ENCODE assay signal across 7 mouse cellular contexts in genomic region chr14:73234468-73235031, GRCm38 (mm10). TPM values are rescaled to one million over a fixed set of nuclear protein-coding genes. Genes with fewer than 3 reads are reported as not detected.
DNase-seq lines count a peak whose midpoint lies in the region; ATAC-seq and TF ChIP-seq lines count a peak whose summit lies in the region.

No protein-coding gene starts in this region.

- 7% methylated on average over 2 of the region's 2 CpGs for WGBS in liver, embryonic 11.5 days

- H3K4me3 ChIP-seq in ES-Bruce4 (ENCODE audit: low read depth, low read length) = no peak overlapping the region
- H3K4me3 ChIP-seq in liver, embryonic 11.5 days (ENCODE audit: low read depth, low read length) = no peak overlapping the region

- H3K36me3 ChIP-seq in ES-Bruce4 (ENCODE audit: control insufficient read depth, insufficient read depth, low read length, poor library complexity, severe bottlenecking) = no peaks in the 10 kb centered on the region; the same call in 1 of the 2 replicates
- no peaks in the 10 kb centered on the region for H3K36me3 ChIP-seq in liver, embryonic 11.5 days (ENCODE audit: control insufficient read depth, insufficient read depth, low read length)

- TF ChIP-seq POLR2A in ES-Bruce4 (IDR thresholded peaks at IDR 0.05; ENCODE audit: insufficient read depth, low read length) = no peak

- peaks cover 8% of the 10 kb centered on the region for H3K9me3 ChIP-seq in ES-Bruce4 (replicated peaks; ENCODE audit: control insufficient read depth, insufficient read depth, low read length, poor library complexity, severe bottlenecking)
- H3K9me3 ChIP-seq in liver, embryonic 11.5 days (ENCODE audit: control insufficient read depth, low read length) = no peaks in the 10 kb centered on the region

- H3K27ac ChIP-seq in ES-Bruce4 (ENCODE audit: insufficient read depth, low read length) = peak overlapping the region; percentile 99
- H3K27ac ChIP-seq in liver, embryonic 11.5 days (ENCODE audit: low read depth, low read length) = peak overlapping the region; percentile 28; the same call in 1 of the 2 replicates

- TF ChIP-seq CTCF in ES-Bruce4 (IDR thresholded peaks at IDR 0.05; ENCODE audit: low read depth, low read length) = no peak

- TF ChIP-seq EP300 in ES-Bruce4 (IDR thresholded peaks at IDR 0.05; ENCODE audit: insufficient read depth, low read depth, low read length) = peak; percentile 74

- peak overlapping the region; percentile 16 for H3K4me2 ChIP-seq in liver, embryonic 11.5 days

- H3K4me1 ChIP-seq in ES-Bruce4 (ENCODE audit: control insufficient read depth, insufficient read depth, low read length) = peaks cover 8% of the 10 kb centered on the region
- peaks cover 13% of the 10 kb centered on the region for H3K4me1 ChIP-seq in liver, embryonic 11.5 days (replicated peaks; ENCODE audit: control insufficient read depth, insufficient read depth, low read length)

- peak; percentile 51 for ATAC-seq in granulocyte monocyte progenitor cell, adult 5-6 weeks (replicated peaks; ENCODE audit: poor library complexity, severe bottlenecking)
- peak; percentile 33; the same call in 1 of the 2 replicates for ATAC-seq in liver, embryonic 11.5 days (replicated peaks; ENCODE audit: low FRiP score)

- H3K9ac ChIP-seq in ES-Bruce4 (ENCODE audit: low read depth, poor library complexity, severe bottlenecking) = peak overlapping the region; percentile 12; the same call in 1 of the 2 replicates
- no peak overlapping the region for H3K9ac ChIP-seq in liver, embryonic 11.5 days (ENCODE audit: low read depth, low read length)

- no peaks in the 10 kb centered on the region for H3K27me3 ChIP-seq in ES-Bruce4 (ENCODE audit: control insufficient read depth, insufficient read depth, low read length, poor library complexity, severe bottlenecking)
- no peaks in the 10 kb centered on the region for H3K27me3 ChIP-seq in liver, embryonic 11.5 days (replicated peaks; ENCODE audit: control insufficient read depth, insufficient read depth, low read length)

- peak; percentile 66 for DNase-seq in 3T3-L1 (ENCODE audit: low read depth, low spot score)
- DNase-seq in liver, embryonic 11.5 days (ENCODE audit: low spot score) = no peak
- no peak for DNase-seq in right cerebral cortex, adult 18-20 months
- DNase-seq in retina, postnatal 1 day = no peak
- no peak for DNase-seq in urinary bladder, adult 18-20 months (ENCODE audit: low spot score in 2 of 2)

RNA-seq across cellular contexts. Expression of gene Lpar6, which starts 3.1 kb away (rescaled TPM):
- polyA plus RNA-seq in ES-Bruce4 (2011; ENCODE audit: insufficient read depth, insufficient read length, low read depth, missing spikeins) = 12.9 TPM in 2 replicates
- total RNA-seq in granulocyte monocyte progenitor cell, adult 5-6 weeks (2014; fragmentation: Nextera tagmentation) = 11.4 and 14.7 TPM in 2 replicates
- 12.9 and 14.8 TPM in 2 replicates for total RNA-seq in granulocyte monocyte progenitor cell, adult 5-6 weeks (2017)
- polyA plus RNA-seq in liver, embryonic 11.5 days (2014; fragmentation: Nextera tagmentation; extraction: Ambion mirVana) = 9.3 and 9.8 TPM in 2 replicates
